Mouse (Mus musculus) ovary, adult 18-20 months (tissue): ENCODE results near the gene Sf3a3.
A peak's percentile ranks its signal among the peaks of the same experiment; 100 is the strongest.

ENCODE experiments used
- DNase-seq: peaks from one replicate; pipeline ENCODE4 v3.0.0; 2022; ENCODE audit warnings: low spot score, mixed read lengths

Sf3a3 gene

GRCm38 (mm10) chr4:124714545-124715481 is at the start of gene Sf3a3:
Sf3a3 (plus strand) TSS chr4:124714776.
- peak; percentile 90 for DNase-seq

DNA sequence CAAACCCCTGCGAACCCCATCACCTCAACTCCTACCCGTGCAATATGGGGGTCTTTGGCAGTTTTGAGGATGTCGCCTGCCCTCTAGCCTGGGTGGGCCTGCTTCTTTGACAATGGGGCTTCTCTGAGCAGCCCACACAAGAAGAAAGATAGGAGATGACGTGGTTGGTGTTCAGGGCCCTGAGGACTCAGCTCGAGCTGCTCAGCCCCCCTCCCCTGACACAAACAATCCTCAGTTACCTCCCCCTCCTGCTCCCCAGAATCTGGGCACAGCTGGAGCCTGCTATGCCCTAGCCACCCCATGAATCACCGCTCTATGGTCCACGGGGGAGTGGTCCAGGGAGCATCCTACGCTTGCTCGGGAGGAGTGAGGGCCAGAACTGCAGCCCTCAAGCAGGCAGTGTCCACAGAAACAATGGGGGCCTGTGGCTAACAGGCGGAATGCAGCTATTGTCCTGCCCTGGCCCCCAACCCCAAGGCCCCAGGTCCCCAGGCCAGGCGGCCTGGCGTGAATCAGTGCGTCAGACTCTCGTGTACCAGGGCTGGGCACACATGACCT is 47.0 kb upstream of the Sf3a3 start:
- no peak for DNase-seq

DNA sequence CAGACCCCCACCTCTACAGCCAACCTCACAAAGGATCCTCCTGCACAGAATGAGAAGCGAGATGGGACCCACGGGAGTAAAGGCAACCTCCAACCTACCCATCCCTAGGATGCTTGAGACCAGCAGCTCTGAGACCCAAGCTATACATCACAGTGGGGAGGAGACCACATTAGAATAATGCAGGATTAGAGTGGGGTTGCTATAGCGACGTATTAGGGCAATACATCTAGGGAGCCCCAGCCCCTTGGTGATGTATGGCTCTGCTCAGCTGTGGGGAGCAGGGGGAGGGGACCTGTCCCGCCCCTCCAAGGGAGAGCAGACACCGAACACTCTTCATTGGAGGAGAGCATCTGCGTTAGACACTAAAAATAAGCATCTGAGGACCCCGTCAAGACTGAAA is 46.5 kb upstream of the Sf3a3 start:
- DNase-seq = no peak

DNA sequence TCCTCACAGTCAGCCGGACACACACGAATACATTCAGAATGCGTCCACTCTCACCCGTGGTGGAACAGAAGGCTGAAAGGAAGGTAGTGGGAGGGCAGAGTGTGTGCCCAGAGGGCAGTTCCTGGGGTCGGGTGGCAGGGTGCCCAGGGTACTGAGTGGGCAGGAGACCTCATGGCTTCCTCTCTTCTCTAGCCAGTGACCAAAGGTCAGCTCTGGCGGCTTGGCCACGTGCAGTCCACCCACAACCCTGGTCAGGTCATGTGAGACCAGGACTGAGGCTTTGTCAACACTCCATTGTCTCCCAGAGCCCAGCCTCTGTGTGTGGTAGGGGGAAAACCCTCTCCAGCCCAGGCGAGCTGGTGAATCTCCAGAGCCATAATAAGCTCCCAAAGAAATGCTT is 44.3 kb upstream of the Sf3a3 start:
- no peak for DNase-seq

DNA sequence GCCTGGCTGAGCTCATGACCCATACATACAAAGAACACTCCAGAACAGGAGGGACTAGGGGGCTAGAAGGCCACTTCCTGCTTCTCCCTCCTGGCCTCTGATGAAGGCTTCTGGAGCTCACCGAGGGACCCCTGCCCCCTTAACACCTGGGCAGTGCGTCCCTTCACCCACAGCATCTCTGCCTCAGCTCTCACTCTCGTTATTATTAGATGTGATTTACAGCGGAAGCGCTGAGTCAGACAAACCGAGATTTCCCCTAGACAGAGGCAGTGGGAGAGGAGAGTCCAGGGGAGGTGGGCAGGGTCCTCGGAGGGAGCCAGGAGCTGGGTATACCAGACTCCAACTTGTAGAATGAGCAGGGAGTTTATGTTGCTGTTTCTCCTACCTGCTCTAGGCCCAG is 43.0 kb upstream of the Sf3a3 start:
- DNase-seq = no peak

GRCm38 (mm10) chr4:124672347-124673320 is 41.9 kb upstream of the Sf3a3 start:
- DNase-seq = no peak

GRCm38 (mm10) chr4:124674334-124675032 is 40.1 kb upstream of the Sf3a3 start:
- no peak for DNase-seq

DNA sequence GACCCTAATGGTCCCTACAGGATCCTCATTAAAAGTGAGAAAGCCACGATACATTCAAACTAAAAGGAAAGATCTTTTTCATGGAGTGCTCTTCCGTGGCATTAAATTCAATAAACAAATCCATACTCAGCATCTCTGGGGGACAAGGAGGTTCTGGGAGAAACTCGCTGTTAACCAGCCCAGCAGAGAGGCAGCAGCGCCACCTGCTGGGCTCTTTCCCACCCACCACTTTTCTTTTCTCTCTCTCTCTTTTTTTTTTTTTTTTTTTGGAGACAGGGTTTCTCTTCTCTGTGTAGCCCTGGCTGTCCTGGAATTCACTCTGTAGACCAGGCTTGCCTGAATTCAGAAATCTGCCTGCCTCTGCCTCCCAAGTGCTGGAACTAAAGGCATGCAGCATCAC is 39.5 kb upstream of the Sf3a3 start:
- DNase-seq = no peak

GRCm38 (mm10) chr4:124675958-124676357 is 38.6 kb upstream of the Sf3a3 start:
- DNase-seq = no peak

GRCm38 (mm10) chr4:124682270-124682669 is 32.3 kb upstream of the Sf3a3 start:
- DNase-seq = no peak

DNA sequence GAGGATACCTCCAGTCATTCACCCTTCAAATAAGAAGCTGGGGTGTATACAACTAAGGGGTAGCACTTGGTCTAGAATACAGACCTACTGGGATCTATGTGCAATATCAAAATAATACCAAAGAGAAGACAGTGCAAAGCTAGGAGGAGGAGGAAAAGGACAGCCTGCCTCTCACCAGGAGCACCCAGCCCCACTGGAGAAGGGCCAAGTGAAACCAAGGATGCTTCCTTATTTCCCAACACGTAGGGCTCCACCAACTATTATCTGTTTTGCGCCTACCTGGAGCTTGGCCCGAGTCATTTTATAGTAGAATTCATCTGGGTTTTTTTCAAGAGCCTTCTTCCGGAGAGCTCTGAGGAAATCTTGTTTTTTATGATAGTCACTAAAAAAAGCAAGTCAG is 31.1 kb upstream of the Sf3a3 start:
- no peak for DNase-seq

DNA sequence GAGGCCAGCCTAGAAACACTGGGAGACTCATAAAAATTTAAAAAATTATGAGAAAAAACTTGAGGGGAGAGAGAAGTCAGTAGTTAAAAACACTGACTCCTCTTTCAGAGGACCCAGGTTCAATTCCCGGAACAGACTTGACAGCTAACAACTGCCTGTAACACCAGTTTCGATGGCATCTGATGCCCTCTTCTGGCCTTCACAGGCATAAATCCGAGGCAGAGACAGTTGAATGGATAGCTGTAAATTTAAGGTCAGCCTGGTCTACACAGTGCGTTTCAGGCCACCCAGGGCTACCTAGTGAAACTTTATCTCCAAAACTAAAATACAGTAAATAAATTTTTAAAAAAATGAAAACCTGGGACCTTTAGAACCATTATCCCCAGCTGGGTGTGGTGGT is 29.6 kb upstream of the Sf3a3 start:
- no peak for DNase-seq

DNA sequence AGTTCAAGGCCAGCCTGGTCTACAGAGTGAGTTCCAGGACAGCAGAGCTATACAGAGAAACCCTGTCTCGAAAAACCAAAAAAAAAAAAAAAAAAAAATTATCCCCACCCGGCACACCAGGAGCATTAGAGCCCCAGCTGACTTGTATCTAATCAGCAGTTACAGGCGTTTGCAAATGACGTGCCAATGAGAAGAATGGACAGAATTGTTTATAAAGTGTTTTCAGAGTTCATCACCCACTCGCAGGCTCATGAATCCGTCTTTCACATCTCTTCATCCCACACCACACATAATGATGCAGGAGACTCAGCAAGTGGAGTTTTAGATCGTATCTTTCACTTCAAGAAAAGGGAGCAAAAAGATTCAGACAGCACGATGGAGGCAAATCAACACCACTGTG is 29.1 kb upstream of the Sf3a3 start:
- DNase-seq = no peak

DNA sequence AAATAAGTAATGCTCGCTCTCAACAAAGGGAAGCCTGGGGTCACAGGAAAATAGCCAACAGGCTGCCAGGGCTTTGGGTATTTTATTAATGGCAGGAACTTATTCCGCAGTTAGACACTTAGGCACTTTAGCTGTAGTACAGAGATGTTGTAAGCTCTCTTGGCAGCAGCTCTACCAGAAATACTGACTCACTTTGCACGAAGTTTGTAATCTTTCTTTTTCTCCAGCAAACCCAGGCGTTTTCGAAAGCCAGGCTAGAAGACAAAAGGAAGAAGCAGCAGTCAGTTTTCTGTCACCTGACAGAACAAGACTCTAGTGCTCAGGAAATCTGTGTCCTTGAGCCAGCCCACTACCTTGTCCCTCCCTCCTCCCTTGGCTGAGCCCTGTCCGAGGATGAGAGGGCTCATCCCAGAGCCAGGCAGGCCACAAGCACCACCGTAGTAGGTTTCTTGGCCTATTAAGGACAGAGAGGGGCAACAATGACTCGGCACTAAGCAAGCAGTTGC is 28.6 kb upstream of the Sf3a3 start:
- DNase-seq = no peak

DNA sequence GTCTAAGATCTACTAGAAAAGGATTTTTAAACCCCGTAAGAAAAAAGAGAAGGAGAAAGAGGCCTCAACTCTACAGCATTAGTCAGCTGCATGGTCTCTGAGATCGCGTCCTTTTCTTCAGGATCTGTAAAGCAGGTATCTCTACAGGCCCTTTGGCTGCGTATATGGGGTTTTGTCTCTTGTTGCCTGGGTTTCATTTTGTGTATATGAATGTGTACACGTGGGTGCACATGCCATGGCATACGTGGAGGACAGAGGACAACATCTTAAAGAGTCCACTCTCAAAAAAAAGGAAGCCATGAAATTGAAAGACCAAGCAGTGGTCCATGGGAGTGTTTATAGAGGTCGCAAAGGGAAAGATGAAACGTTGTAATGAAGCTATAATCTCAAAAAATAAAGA is 23.1 kb upstream of the Sf3a3 start:
- no peak for DNase-seq

DNA sequence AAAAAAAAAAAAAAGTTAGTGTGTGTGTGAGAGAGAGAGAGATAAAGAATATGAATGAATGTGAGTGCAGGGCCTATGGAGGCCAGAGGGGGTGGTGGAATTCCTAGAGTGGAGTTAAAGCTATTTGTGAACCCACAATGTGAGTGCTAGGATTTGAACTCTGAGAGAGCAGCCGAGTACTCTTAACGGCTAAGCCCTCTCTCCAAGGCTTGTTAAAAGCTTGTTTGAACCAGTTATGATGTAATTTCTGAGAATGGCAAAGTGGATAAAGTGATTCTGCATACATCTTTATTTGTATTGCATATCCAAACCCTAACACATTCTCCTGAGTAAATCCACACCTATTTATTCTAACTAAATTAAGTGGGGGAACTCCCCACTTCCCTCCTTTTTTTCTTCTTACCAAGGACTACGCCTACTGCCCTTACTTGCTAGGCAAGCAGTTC is 22.1 kb upstream of the Sf3a3 start:
- DNase-seq = no peak

GRCm38 (mm10) chr4:124693135-124693894 is 21.3 kb upstream of the Sf3a3 start, which contains the start of gene Utp11:
Utp11 (minus strand) TSS chr4:124693600.
- peak; percentile 80 for DNase-seq

DNA sequence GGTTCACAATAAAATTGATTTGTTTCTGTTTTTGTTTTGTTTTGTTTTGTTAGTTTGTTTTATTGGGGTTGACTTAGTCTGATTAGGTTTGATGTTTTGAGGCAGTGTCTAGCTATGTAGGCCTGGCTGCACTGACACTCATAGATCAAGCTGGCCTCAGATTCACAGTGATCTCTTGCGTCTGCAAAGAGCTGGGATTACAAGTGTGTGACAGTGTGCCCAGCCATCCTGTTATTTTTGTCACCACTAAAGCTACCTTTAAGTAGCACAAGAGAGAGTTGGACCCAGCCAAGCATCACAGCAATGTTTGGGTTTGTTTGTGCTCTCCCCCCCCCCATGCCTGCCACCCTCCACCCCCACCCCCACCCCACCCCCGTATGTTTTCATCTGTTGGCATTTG is 20.0 kb upstream of the Sf3a3 start:
- no peak for DNase-seq

DNA sequence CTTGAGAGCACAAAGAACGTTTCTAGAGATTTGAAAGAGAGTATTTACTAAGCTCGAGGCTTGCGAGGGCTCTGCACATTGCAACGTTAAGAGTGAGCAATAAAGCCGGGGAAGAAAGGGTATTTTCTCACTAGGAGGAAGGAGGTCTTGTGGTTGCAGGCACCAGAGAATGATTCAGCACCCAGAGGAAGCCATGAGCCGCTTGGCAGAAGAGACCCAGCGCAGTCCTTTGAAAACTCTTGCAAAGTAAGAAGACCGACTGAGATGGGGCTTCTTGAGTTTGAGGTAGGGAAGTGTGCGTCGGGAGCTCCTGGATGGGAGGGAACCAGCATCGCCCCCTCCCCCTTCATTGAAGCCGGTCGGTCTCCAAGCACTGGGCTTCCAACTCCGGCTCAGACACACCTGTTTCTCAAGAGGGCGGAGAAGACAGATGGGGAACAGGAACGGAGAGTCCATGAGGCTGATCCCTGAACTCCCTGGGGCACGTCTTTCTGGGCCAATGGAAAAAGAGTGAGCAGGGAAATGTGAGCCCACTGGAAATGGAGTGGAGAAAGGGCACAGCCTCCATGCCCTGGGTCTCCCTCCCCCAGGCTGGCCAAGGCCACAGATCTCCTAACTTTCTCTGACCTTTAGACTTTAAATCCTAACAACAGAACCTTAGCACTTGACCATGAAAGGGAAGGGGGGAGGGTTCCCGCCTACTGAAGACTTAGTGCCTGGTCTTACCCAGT is 18.6 kb upstream of the Sf3a3 start:
- no peak for DNase-seq

DNA sequence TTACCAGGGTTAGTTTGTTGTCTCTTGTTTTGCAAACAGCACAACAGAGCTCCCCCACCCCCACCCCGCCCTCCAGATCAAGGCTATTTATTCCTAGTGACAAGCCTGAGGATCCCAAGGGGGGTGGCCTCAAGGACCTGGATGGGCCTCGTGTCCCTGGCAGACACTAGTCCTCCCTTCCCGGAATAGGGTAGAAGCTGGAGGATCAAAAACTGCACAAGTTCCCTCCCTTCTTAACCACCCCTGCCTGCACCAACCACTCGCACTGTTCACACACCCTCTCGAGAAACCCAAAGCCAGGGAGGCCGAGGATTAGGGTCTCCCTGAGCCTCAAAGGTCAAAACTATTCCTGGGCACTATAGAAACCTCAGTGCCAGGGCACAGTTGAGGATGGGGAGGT is 14.8 kb upstream of the Sf3a3 start:
- DNase-seq = no peak
